Mouse (Mus musculus) splenic B cell, adult 2 months (primary cell): ENCODE measurements around the gene Gm28778.
A peak's percentile ranks its signal among the peaks of the same experiment; 100 is the strongest.
"Not testable (repeated sequence)": the region's sequence is repeated elsewhere in the genome, so short reads cannot be mapped to it uniquely, and the experiment has no call there.

Source experiments
- DNase-seq: peaks from one replicate; pipeline ENCODE4 v3.0.0-alpha.2; 2011; ENCODE audit warnings: low read depth, low spot score
- H3K27me3 ChIP-seq: 2 replicates; pipeline ENCODE4 v1.6.1; 2012; ENCODE audit warnings: mild to moderate bottlenecking, low read length, moderate library complexity, mixed read lengths; ENCODE audit not compliant: control insufficient read depth, poor library complexity, insufficient read depth, severe bottlenecking
- H3K36me3 ChIP-seq: 2 replicates; pipeline ENCODE4 v1.6.1; 2012; ENCODE audit warnings: mild to moderate bottlenecking, low read length, moderate library complexity, mixed read lengths; ENCODE audit not compliant: control insufficient read depth, poor library complexity, insufficient read depth, severe bottlenecking

The Gm28778 gene

GRCm38 (mm10) chr1:53296581-53297383, at the start of gene Gm28778, which contains the start of the genes Pms1 and Ormdl1:
TSS of gene Gm28778 (plus strand) at chr1:53297111.
TSS of gene Pms1 (minus strand) at chr1:53297018.
TSS of gene Ormdl1 (plus strand) at chr1:53297095.
- 0 out of 2 replicates have a peak, but pooled peaks cover 3% of the 10 kb centered on the region for H3K36me3 ChIP-seq
- peak; percentile 93 for DNase-seq
- H3K27me3 ChIP-seq = no peaks in the 10 kb centered on the region

- not testable (repeated sequence) for H3K36me3 ChIP-seq, H3K27me3 ChIP-seq
- peak; percentile 63 for DNase-seq
Measured at GRCm38 (mm10) chr1:53264958-53265612, 31.8 kb upstream of the Gm28778 start.

- DNase-seq = no peak
- no peaks in the 10 kb centered on the region for H3K27me3 ChIP-seq
- no peaks in the 10 kb centered on the region for H3K36me3 ChIP-seq
Measured at GRCm38 (mm10) chr1:53269901-53270300, 27.0 kb upstream of the Gm28778 start.

DNA sequence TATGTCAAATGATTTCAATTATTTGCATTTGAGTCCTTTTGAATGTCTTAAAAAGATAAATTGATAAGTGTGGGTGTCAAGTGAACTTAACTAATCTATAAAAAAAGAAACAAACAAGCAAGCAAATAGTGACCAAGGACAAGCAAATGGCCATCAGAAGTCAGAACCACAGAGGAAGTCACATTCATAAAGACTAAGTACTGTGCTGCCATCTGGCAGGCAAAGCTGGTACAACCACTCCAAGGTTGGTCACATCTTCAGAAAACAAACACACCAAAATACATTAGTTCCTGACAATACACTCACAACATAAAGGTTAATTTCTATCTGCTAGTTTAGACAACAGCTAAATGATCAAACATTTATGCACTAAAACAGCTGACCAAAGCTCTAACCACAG, 24.3 kb upstream of the Gm28778 start:
- Histone ChIP-seq H3K36me3 (no peaks in the 10 kb centered on the region), H3K27me3 (no peaks in the 10 kb centered on the region)
- DNase-seq = peak; percentile 27

GRCm38 (mm10) chr1:53291197-53291596, 5.7 kb upstream of the Gm28778 start:
- Histone ChIP-seq H3K27me3 (no peaks in the 10 kb centered on the region), H3K36me3 (no peaks in the 10 kb centered on the region)
- DNase-seq = no peak

DNA sequence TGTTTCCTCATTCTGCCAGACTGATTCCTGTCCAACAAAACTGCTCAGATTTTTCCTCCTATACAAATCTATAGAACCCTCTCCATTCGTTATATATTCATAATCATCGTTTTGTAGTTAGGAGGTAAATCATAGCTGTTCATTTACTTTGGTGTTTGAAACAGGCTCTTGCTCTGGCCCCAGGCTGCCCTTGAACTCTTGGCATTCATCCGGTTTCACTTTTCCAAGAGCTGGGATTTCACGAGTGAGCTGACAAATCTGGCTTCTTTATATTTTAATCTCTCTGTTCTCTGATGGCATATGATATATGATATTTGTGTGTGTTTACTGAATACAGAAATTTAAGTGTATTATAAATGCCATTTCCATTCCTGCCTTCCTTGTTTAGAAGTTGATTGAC, 3.6 kb downstream of the Gm28778 start:
- Histone ChIP-seq H3K27me3 (no peaks in the 10 kb centered on the region), H3K36me3 (0 out of 2 replicates have a peak, but pooled peaks cover 10% of the 10 kb centered on the region)

GRCm38 (mm10) chr1:53312989-53313967, 16.4 kb downstream of the Gm28778 start, which contains the start of gene Osgepl1:
TSS of gene Osgepl1 (plus strand) at chr1:53313624.
- peak; percentile 82 for DNase-seq

More for the DNA sequence above, 3.6 kb downstream of the Gm28778 start:
- no peak for DNase-seq

DNA sequence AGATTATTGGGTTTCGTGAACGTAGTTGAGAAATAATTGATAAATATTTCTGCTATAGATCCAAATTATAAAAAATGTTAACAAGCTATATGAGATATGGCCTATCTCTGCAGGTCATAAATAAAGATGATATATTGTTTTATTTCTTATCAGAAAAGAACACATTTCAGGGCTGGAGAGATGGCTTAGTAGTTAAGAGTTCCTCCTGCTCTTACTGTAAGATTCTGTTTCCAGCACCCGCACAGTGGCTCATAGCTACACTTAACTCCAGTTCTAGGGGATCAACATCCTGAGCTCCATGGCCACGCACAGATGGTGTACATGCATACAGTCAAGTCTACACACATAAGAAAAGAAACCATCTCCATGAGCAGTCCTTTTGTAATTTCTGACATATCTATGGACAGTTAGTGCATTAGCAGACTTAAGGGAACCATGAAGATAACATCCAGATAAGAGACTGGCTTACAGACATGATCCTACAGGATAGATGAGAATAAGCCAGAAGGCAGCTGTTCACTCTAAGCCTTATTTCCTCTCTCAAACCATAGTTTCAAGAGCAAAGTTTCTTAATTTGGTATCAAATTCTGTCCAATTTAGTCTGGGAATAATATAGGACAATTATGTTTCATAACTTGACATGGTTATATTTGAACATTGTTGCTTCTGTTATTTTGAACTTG, 24.9 kb downstream of the Gm28778 start:
- Histone ChIP-seq H3K27me3 (no peaks in the 10 kb centered on the region), H3K36me3 (peaks cover 9% of the 10 kb centered on the region; the same call in 1 of the 2 replicates)
- no peak for DNase-seq

More at GRCm38 (mm10) chr1:53312989-53313967, 16.4 kb downstream of the Gm28778 start, which contains the start of gene Osgepl1:
- H3K36me3 ChIP-seq = 0 out of 2 replicates have a peak, but pooled peaks cover 1% of the 10 kb centered on the region
- no peaks in the 10 kb centered on the region for H3K27me3 ChIP-seq

DNA sequence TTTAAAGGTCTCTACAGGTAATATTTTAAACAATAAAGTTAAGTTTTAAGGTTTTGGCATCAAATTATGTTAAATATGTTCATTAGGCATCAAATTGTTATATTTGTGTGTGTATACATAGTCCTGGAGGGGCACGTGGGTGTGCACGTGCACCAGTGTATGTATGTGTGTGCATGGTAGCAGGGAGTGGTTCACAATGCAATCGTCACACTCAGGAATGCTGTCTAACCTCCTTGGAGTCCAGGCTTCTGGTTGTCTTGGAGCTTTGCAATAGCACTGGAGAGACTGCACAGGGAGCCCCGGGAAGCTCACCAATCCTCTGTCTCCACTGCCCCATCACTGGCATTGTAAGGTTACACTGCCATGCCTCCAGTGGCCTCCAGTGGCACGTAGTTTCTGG, 26.3 kb downstream of the Gm28778 start:
- peaks cover 9% of the 10 kb centered on the region; the same call in 1 of the 2 replicates for H3K36me3 ChIP-seq
- H3K27me3 ChIP-seq = no peaks in the 10 kb centered on the region
- DNase-seq = no peak

DNA sequence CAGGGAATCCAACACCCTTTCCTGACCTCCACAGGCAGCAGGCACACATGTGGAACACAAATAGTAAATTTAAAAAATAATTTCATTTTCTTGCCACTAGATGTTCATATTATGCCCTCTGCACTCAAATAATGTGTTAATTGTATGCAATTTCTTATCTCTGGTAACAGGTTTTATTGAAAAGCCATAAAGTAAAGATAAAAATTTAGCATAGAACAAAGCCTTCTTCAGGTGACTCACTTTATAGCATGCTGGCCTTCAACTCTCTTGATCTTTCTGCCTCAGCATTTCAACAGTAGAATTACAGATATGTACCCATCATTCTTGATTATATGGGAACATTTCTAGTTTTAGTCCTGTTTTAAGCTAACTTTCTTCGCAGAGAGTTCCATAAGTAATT, 27.4 kb downstream of the Gm28778 start:
- H3K36me3 ChIP-seq = peaks cover 9% of the 10 kb centered on the region; the same call in 1 of the 2 replicates
- H3K27me3 ChIP-seq = no peaks in the 10 kb centered on the region
- DNase-seq = no peak

GRCm38 (mm10) chr1:53324827-53325494, 28.1 kb downstream of the Gm28778 start:
- no peaks in the 10 kb centered on the region for H3K27me3 ChIP-seq
- no peak for DNase-seq
- peaks cover 8% of the 10 kb centered on the region; the same call in 1 of the 2 replicates for H3K36me3 ChIP-seq

GRCm38 (mm10) chr1:53333527-53333926, 36.6 kb downstream of the Gm28778 start:
- not testable (repeated sequence) for DNase-seq, H3K27me3 ChIP-seq, H3K36me3 ChIP-seq

GRCm38 (mm10) chr1:53335465-53335864, 38.6 kb downstream of the Gm28778 start:
- Histone ChIP-seq H3K36me3 (no peaks in the 10 kb centered on the region), H3K27me3 (no peaks in the 10 kb centered on the region)
- DNase-seq = no peak
